Mouse (Mus musculus): ENCODE data around the gene Cdk2. TPM values are rescaled to one million over a fixed set of nuclear protein-coding genes. Genes with fewer than 3 reads are reported as not detected.

The Cdk2 gene
- 10 to 100 TPM; 13.7 to 60.7 (median 35.3) TPM for total RNA-seq (2018; cell fraction: chromatin; rRNA removed)
- 10 to 100 TPM in 25 of 26 experiments, 1 to 10 TPM in 1; 8.9 to 20.8 (median 17.8) TPM for total RNA-seq (2018; cell fraction: cytosol; rRNA removed)
- 10 to 100 TPM; 14.6 to 95.9 (median 30.6) TPM for total RNA-seq (2018; cell fraction: nucleus; rRNA removed)
- 13.4 to 29.6 TPM (median 22.8 TPM) in 3 replicates for polyA plus RNA-seq (2018)

GRCm38 (mm10) chr10:128704491-128705316 lies at the start of gene Cdk2:
Gene Cdk2, minus strand, starts transcription at chr10:128705031.
- Histone ChIP-seq H3K79me2 (ENCODE audit: inconsistent target) (peaks cover 25% of the 10 kb centered on the region), H3K4me3 (ENCODE audit: inconsistent target) (peak within 1 kb of the TSS; percentile 92), H3K36me3 (ENCODE audit: inconsistent target) (peaks cover 24% of the 10 kb centered on the region), H3K27ac (peak within 1 kb of the TSS; percentile 77)
- WGBS (ENCODE audit: missing documents), result 2% methylated on average over 48 of the region's 62 CpGs

GRCm38 (mm10) chr10:128748252-128748864 lies 43.5 kb upstream of the Cdk2 start:
- peaks cover 55% of the 10 kb centered on the region for H3K79me2 ChIP-seq (ENCODE audit: inconsistent target)
- 2% methylated on average over 37 of the region's 37 CpGs for WGBS (ENCODE audit: missing documents)
- H3K4me3 ChIP-seq (ENCODE audit: inconsistent target), result peak overlapping the region; percentile 99
- H3K27ac ChIP-seq, result peak overlapping the region; percentile 89
- no peaks in the 10 kb centered on the region for H3K36me3 ChIP-seq (ENCODE audit: inconsistent target)

DNA sequence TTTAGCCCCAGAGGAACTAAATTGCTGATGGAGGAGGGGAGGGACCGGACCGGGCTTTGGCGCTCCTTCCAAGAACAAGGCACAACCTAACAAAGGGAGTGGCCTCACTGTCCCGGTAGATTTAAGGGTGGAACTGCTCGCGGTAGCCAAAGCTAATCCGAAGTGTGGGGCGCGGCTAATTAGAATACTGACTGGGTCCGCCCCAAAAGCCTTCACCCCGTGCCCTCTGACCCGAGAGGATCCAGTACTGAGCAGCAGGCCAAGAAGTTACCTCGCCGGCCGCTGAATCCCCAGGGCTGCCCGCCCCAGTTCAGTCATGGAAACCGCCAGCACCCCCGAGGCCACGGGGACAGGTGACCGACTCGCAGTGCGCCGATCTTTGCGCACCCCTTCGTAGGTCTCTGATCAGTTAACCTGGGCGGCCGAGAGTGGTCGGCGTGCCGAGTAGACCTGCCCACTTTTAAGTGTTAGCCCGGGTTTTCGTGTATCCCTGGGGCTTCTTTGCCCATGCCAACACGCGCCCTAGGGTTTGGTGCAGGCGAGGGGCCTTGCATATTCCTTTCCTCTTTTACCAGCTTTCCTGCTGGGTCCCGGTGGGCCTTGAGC lies 42.9 kb upstream of the Cdk2 start, which contains the start of gene Pym1:
Gene Pym1, plus strand, starts transcription at position 244 of the 606 bp plus-strand sequence.
- H3K79me2 ChIP-seq (ENCODE audit: inconsistent target), result peaks cover 49% of the 10 kb centered on the region
- peak within 1 kb of the TSS; percentile 99 for H3K4me3 ChIP-seq (ENCODE audit: inconsistent target)
- peak within 1 kb of the TSS; percentile 89 for H3K27ac ChIP-seq
- no peaks in the 10 kb centered on the region for H3K36me3 ChIP-seq (ENCODE audit: inconsistent target)
- under 1% methylated on average over 35 of the region's 36 CpGs for WGBS (ENCODE audit: missing documents)

DNA sequence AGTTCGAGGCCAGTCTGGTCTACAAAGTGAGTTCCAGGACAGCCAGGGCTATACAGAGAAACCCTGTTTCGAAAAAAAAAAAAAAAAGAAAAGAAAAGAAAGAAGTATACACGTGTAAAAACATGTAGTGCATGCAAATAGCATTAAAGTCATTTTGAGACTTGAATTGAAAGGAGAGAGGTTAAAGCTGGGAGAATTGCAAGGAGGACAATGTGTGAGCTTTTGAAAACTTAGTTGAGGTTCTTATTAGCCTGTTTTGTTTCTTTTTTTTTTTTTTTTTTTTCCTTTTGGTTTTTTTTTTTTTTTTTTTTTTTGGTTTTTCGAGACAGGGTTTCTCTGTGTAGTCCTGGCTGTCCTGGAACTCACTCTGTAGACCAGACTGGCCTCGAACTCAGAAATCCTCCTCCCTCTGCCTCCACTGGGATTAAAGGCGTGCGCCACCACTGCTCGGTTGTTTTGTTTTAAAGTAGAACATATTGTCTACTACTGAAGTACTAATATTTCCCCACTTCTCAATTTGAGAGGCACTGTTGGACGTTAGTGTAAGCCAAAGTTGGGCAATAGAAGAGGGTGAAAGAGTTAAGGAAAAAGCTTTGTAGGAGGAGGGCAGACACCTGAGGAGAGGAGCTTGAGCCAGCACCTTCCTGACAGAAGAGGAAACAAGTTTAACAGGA lies 42.3 kb upstream of the Cdk2 start:
- peaks cover 42% of the 10 kb centered on the region for H3K79me2 ChIP-seq (ENCODE audit: inconsistent target)
- WGBS (ENCODE audit: missing documents), result 20% methylated on average over 5 of the region's 9 CpGs
- peak overlapping the region; percentile 99 for H3K4me3 ChIP-seq (ENCODE audit: inconsistent target)
- H3K36me3 ChIP-seq (ENCODE audit: inconsistent target), result no peaks in the 10 kb centered on the region
- H3K27ac ChIP-seq, result peak overlapping the region; percentile 89

- 81% methylated on average over 10 of the region's 10 CpGs for WGBS (ENCODE audit: missing documents)
- H3K27ac ChIP-seq, result no peak overlapping the region
- H3K4me3 ChIP-seq (ENCODE audit: inconsistent target), result no peak overlapping the region
- peaks cover 32% of the 10 kb centered on the region for H3K79me2 ChIP-seq (ENCODE audit: inconsistent target)
- no peaks in the 10 kb centered on the region for H3K36me3 ChIP-seq (ENCODE audit: inconsistent target)
These were observed 41.2 kb upstream of the Cdk2 start for GRCm38 (mm10) chr10:128745946-128746613.

GRCm38 (mm10) chr10:128744680-128745601 lies 40.1 kb upstream of the Cdk2 start, which contains the start of gene Dgka:
Gene Dgka, minus strand, starts transcription at chr10:128744855.
- H3K27ac ChIP-seq, result no peak within 1 kb of the TSS

GRCm38 (mm10) chr10:128744211-128744610 lies 39.4 kb upstream of the Cdk2 start:
- Histone ChIP-seq H3K4me3 (ENCODE audit: inconsistent target) (peak overlapping the region; percentile 75), H3K36me3 (ENCODE audit: inconsistent target) (no peaks in the 10 kb centered on the region), H3K27ac (no peak overlapping the region), H3K79me2 (ENCODE audit: inconsistent target) (peaks cover 13% of the 10 kb centered on the region)
- WGBS (ENCODE audit: missing documents), result 48% methylated on average over 8 of the region's 8 CpGs

More at GRCm38 (mm10) chr10:128744680-128745601, 40.1 kb upstream of the Cdk2 start, which contains the start of gene Dgka:
- Histone ChIP-seq H3K4me3 (ENCODE audit: inconsistent target) (peak within 1 kb of the TSS; percentile 75), H3K79me2 (ENCODE audit: inconsistent target) (peaks cover 21% of the 10 kb centered on the region), H3K36me3 (ENCODE audit: inconsistent target) (no peaks in the 10 kb centered on the region)
- WGBS (ENCODE audit: missing documents), result 27% methylated on average over 14 of the region's 18 CpGs

DNA sequence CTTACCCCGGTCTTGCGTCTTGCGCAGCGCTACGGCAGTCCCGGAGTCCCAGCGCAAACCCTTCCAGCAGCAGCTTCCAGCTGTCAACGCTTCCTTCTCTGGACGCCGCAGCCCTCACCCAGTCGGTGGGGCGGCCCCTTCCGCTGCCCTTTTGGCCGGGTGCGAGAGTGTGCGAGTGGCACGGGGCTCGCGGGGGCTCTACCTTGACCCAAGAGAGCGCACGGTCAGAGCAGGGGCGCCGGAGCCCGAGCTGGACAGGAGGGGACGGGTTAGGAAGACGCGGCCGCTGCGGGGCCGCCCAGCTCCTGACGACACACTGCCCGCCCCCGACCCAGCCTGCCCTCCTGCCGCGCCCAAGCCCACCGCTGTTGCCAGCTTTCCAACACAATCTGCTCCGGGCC lies 39.0 kb upstream of the Cdk2 start:
- Histone ChIP-seq H3K36me3 (ENCODE audit: inconsistent target) (no peaks in the 10 kb centered on the region), H3K27ac (no peak overlapping the region), H3K4me3 (ENCODE audit: inconsistent target) (peak overlapping the region; percentile 75), H3K79me2 (ENCODE audit: inconsistent target) (peaks cover 9% of the 10 kb centered on the region)
- WGBS (ENCODE audit: missing documents), result under 1% methylated on average over 37 of the region's 37 CpGs

DNA sequence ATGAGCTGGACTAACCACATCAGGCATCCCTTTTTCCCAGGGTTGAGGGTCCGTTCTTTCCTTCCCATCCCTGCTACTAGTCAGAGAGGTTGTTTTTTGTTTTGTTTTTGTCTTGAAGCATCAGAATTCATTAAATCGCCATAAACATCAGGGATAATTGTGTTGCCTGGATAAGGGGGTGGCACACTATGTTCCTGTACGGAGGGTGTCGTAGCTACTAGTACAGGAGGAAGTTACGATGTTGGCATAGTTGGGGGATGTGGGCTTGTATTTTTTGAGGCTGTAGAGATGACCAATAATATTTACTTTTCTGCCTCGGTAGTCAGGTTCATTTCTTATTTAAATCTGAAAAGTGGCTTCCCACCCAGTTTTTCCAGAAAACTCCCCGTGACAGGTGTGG lies 38.4 kb upstream of the Cdk2 start:
- Histone ChIP-seq H3K27ac (no peak overlapping the region), H3K4me3 (ENCODE audit: inconsistent target) (peak overlapping the region; percentile 75), H3K36me3 (ENCODE audit: inconsistent target) (no peaks in the 10 kb centered on the region), H3K79me2 (ENCODE audit: inconsistent target) (peaks cover 4% of the 10 kb centered on the region; the same call in 1 of the 2 replicates)
- 2% methylated on average over 7 of the region's 7 CpGs for WGBS (ENCODE audit: missing documents)

GRCm38 (mm10) chr10:128742616-128743015 lies 37.8 kb upstream of the Cdk2 start:
- Histone ChIP-seq H3K4me3 (ENCODE audit: inconsistent target) (peak overlapping the region; percentile 75), H3K36me3 (ENCODE audit: inconsistent target) (no peaks in the 10 kb centered on the region), H3K27ac (no peak overlapping the region), H3K79me2 (ENCODE audit: inconsistent target) (no peaks in the 10 kb centered on the region; the same call in 1 of the 2 replicates)
- 58% methylated on average over 4 of the region's 4 CpGs for WGBS (ENCODE audit: missing documents)

- Histone ChIP-seq H3K4me3 (ENCODE audit: inconsistent target) (no peak overlapping the region), H3K27ac (no peak overlapping the region), H3K36me3 (ENCODE audit: inconsistent target) (no peaks in the 10 kb centered on the region), H3K79me2 (ENCODE audit: inconsistent target) (no peaks in the 10 kb centered on the region; the same call in 1 of the 2 replicates)
- 59% methylated on average over 2 of the region's 2 CpGs for WGBS (ENCODE audit: missing documents)
These were observed 35.5 kb upstream of the Cdk2 start for GRCm38 (mm10) chr10:128740296-128740695.

- Histone ChIP-seq H3K4me3 (ENCODE audit: inconsistent target) (no peak overlapping the region), H3K36me3 (ENCODE audit: inconsistent target) (no peaks in the 10 kb centered on the region), H3K79me2 (ENCODE audit: inconsistent target) (no peaks in the 10 kb centered on the region), H3K27ac (no peak overlapping the region)
- WGBS (ENCODE audit: missing documents), result 84% methylated on average over 14 of the region's 15 CpGs
These were observed 32.6 kb upstream of the Cdk2 start for GRCm38 (mm10) chr10:128737435-128737834.

DNA sequence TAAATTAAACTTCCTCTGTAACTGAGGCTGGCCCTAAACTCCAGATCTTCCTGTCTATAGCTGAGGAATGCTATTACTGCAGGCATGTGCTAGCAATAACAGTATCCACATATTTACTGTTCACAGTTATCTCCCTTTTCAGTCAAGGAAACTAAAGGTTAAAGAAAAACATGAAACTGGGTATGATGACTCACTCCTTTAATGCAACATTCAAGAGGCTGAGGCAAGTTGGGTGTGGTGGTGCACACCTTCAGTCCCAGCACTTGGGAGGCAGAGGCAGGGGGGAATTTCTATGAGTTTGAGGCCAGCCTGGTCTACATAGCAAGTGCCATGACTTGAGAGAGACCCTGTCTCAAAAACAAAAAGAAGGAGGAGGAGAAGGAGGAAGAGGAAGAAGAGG lies 27.2 kb upstream of the Cdk2 start:
- Histone ChIP-seq H3K4me3 (ENCODE audit: inconsistent target) (no peak overlapping the region), H3K36me3 (ENCODE audit: inconsistent target) (no peaks in the 10 kb centered on the region)

More for the DNA sequence above, 27.2 kb upstream of the Cdk2 start:
- no peaks in the 10 kb centered on the region for H3K79me2 ChIP-seq (ENCODE audit: inconsistent target)
- H3K27ac ChIP-seq, result no peak overlapping the region

Measured in macrophage (primary cell).